In the genomic region with DNA sequence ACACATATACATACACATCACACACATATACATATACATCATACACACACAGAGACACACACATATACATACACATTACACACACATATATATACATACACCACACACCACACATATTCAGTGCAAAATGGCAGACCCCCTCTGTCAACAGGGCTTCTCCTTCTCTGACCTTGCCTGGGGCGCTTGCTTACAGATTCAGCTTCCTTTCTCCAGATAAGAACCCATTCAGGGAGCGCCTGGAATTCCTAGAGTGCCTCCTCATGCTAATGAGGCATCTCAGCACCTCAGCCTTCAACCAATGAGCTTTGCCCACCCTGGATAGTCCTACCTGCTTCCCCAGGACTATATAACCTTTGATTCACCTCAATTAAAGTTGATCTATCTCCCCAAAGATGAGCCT, we compare ENCODE assay signal across 19 mouse cellular contexts.
"Had no signal": no experiment of that assay in that cellular context is flagged by ENCODE, and none has a peak within 500 bp of the region (broad histone marks: within the 10 kb centered on the region; RNA-seq: fewer than 3 reads in every experiment).

No protein-coding gene starts in this region.

- H3K27me3 ChIP-seq: kidney, embryonic 15.5 days; liver, embryonic 15.5 days; neural tube, embryonic 12.5 days; stomach, embryonic 15.5 days had no signal

- H3K4me3 ChIP-seq: kidney, embryonic 15.5 days; liver, embryonic 15.5 days; lung, embryonic 15.5 days; megakaryocyte, embryonic 14.5 days; midbrain, embryonic 10.5 days; neural tube, embryonic 12.5 days; stomach, embryonic 15.5 days had no signal

- H3K36me3 ChIP-seq: kidney, embryonic 15.5 days; liver, embryonic 15.5 days; lung, embryonic 15.5 days; midbrain, embryonic 10.5 days; neural tube, embryonic 12.5 days; stomach, embryonic 15.5 days had no signal

- H3K9ac ChIP-seq: kidney, embryonic 15.5 days; liver, embryonic 15.5 days; lung, embryonic 15.5 days; neural tube, embryonic 12.5 days; stomach, embryonic 15.5 days had no signal

- H3K4me1 ChIP-seq: liver, embryonic 15.5 days; neural tube, embryonic 12.5 days had no signal

- H3K9me3 ChIP-seq: kidney, embryonic 15.5 days; liver, embryonic 15.5 days; lung, embryonic 15.5 days; megakaryocyte, embryonic 14.5 days; midbrain, embryonic 10.5 days; neural tube, embryonic 12.5 days; stomach, embryonic 15.5 days had no signal

- H3K27ac ChIP-seq: kidney, embryonic 15.5 days; liver, embryonic 15.5 days; lung, embryonic 15.5 days; midbrain, embryonic 10.5 days; neural tube, embryonic 12.5 days; stomach, embryonic 15.5 days had no signal

- H3K4me2 ChIP-seq: kidney, embryonic 15.5 days; liver, embryonic 15.5 days; lung, embryonic 15.5 days; neural tube, embryonic 12.5 days; stomach, embryonic 15.5 days had no signal

- DNase-seq: kidney, adult 2 months; kidney, postnatal 10 days; kidney, postnatal 36 days; left cerebral cortex, postnatal 4 days; lung, adult 18-20 months; lung, postnatal 10 days; lung, postnatal 36 days; midbrain, embryonic 14.5 days; retina, postnatal 1 day; right cerebral cortex, postnatal 25 days; spleen, adult 18-20 months; thymus, postnatal 25 days had no signal
